Comparison of ENCODE assay signal across 8 mouse cellular contexts in genomic region chr11:115381276-115381675, GRCm38 (mm10). TPM values are rescaled to one million over a fixed set of nuclear protein-coding genes. Genes with fewer than 3 reads are reported as not detected.
DNase-seq lines count a peak whose midpoint lies in the region; ATAC-seq and TF ChIP-seq lines count a peak whose summit lies in the region.

No protein-coding gene starts in this region.

- no peak overlapping the region for H3ac ChIP-seq in C2C12 (ENCODE audit: control insufficient read depth, insufficient read length, low read depth)

- H3K27me3 ChIP-seq in heart, embryonic 10.5 days (ENCODE audit: insufficient read depth, poor library complexity, severe bottlenecking) = peaks cover 46% of the 10 kb centered on the region
- H3K27me3 ChIP-seq in C2C12 (ENCODE audit: control insufficient read depth, insufficient read depth, insufficient read length) = no peaks in the 10 kb centered on the region
- H3K27me3 ChIP-seq in forebrain, embryonic 13.5 days = no peaks in the 10 kb centered on the region
- peaks cover 89% of the 10 kb centered on the region for H3K27me3 ChIP-seq in liver, embryonic 12.5 days (replicated peaks)

- ATAC-seq in forebrain, embryonic 13.5 days = no peak
- no peak for ATAC-seq in liver, embryonic 12.5 days

- no peaks in the 10 kb centered on the region for H3K36me3 ChIP-seq in heart, embryonic 10.5 days
- peaks cover 2% of the 10 kb centered on the region for H3K36me3 ChIP-seq in C2C12 (ENCODE audit: control insufficient read depth, insufficient read depth)
- H3K36me3 ChIP-seq in forebrain, embryonic 13.5 days (ENCODE audit: poor library complexity, severe bottlenecking) = no peaks in the 10 kb centered on the region
- no peaks in the 10 kb centered on the region for H3K36me3 ChIP-seq in liver, embryonic 12.5 days

- DNase-seq in heart, embryonic 10.5 days (ENCODE audit: low spot score) = no peak
- DNase-seq in heart, postnatal 4 days = no peak
- no peak for DNase-seq in adrenal gland, postnatal 14 days
- no peak for DNase-seq in testis, postnatal 10 days (ENCODE audit: low spot score)
- DNase-seq in frontal cortex, postnatal 10 days (ENCODE audit: low spot score in 2 of 2) = no peak

- peak overlapping the region; percentile 88 for H3K27ac ChIP-seq in heart, embryonic 10.5 days
- peak overlapping the region; percentile 93; the same call in 1 of the 2 replicates for H3K27ac ChIP-seq in forebrain, embryonic 13.5 days
- H3K27ac ChIP-seq in liver, embryonic 12.5 days = no peak overlapping the region

- no peak overlapping the region for H3K9ac ChIP-seq in forebrain, embryonic 13.5 days
- H3K9ac ChIP-seq in liver, embryonic 12.5 days = no peak overlapping the region

- peaks cover 43% of the 10 kb centered on the region for H3K4me1 ChIP-seq in heart, embryonic 10.5 days
- H3K4me1 ChIP-seq in forebrain, embryonic 13.5 days = peaks cover 41% of the 10 kb centered on the region
- H3K4me1 ChIP-seq in liver, embryonic 12.5 days = no peaks in the 10 kb centered on the region

- peaks cover 34% of the 10 kb centered on the region for H3K79me3 ChIP-seq in C2C12 (ENCODE audit: low read depth)

- TF ChIP-seq CTCF in C2C12 (IDR thresholded peaks at IDR 0.05; ENCODE audit: control insufficient read depth, insufficient read depth, insufficient read length) = no peak

- peaks cover 44% of the 10 kb centered on the region for H3K79me2 ChIP-seq in C2C12 (ENCODE audit: control insufficient read depth, insufficient read depth)

- WGBS in heart, embryonic 10.5 days = 12% methylated on average over 9 of the region's 9 CpGs
- WGBS in forebrain, embryonic 13.5 days = 7% methylated on average over 9 of the region's 9 CpGs
- WGBS in liver, embryonic 12.5 days (ENCODE audit: insufficient replicate concordance) = 37% methylated on average over 9 of the region's 9 CpGs

- H3K9me3 ChIP-seq in heart, embryonic 10.5 days = 0 out of 2 replicates have a peak, but pooled peaks cover 4% of the 10 kb centered on the region
- 0 out of 2 replicates have a peak, but pooled peaks cover 4% of the 10 kb centered on the region for H3K9me3 ChIP-seq in forebrain, embryonic 13.5 days (replicated peaks)
- no peaks in the 10 kb centered on the region for H3K9me3 ChIP-seq in liver, embryonic 12.5 days (replicated peaks)

- peak overlapping the region; percentile 74 for H3K4me3 ChIP-seq in heart, embryonic 10.5 days
- peak overlapping the region; percentile 79 for H3K4me3 ChIP-seq in C2C12 (ENCODE audit: insufficient read depth, poor library complexity, severe bottlenecking)
- peak overlapping the region; percentile 68 for H3K4me3 ChIP-seq in forebrain, embryonic 13.5 days
- peak overlapping the region; percentile 61; the same call in 1 of the 2 replicates for H3K4me3 ChIP-seq in liver, embryonic 12.5 days

- peak overlapping the region; percentile 72 for H3K4me2 ChIP-seq in forebrain, embryonic 13.5 days
- H3K4me2 ChIP-seq in liver, embryonic 12.5 days = peak overlapping the region; percentile 75

TF ChIP-seq in C2C12, 6 proteins besides CTCF, POLR2A, EP300 and RAD21:
- no peak for TF ChIP-seq MYOG (IDR thresholded peaks at IDR 0.05; ENCODE audit: control insufficient read depth, extremely low read depth, insufficient read length)
- no peak for TF ChIP-seq CEBPB (IDR thresholded peaks at IDR 0.05; ENCODE audit: low read depth)
- TF ChIP-seq FOSL1 (IDR thresholded peaks at IDR 0.05; ENCODE audit: insufficient read depth, low read length, poor library complexity, severe bottlenecking) = no peak
- TF ChIP-seq MAX (IDR thresholded peaks at IDR 0.05) = no peak
- TF ChIP-seq USF1 (IDR thresholded peaks at IDR 0.05; ENCODE audit: low read depth) = no peak
- TF ChIP-seq MYOD1 (IDR thresholded peaks at IDR 0.05; ENCODE audit: control insufficient read depth, insufficient read length, low read depth) = no peak

RNA-seq across cellular contexts. Expression of gene Cdr2l, which starts 0.4 kb away (rescaled TPM):
- 8.2 and 11.3 TPM in 2 replicates for polyA plus RNA-seq in heart, embryonic 10.5 days (2016; fragmentation: Nextera tagmentation; extraction: Ambion mirVana)
- 10 to 100 TPM; 18.8 to 20.3 TPM for total RNA-seq in heart, postnatal 4 days (2021)
- 23.2 TPM for polyA plus RNA-seq in C2C12 (2012; fragmentation: generic; extraction: Trizol)
- polyA plus RNA-seq in forebrain, embryonic 13.5 days (2015; fragmentation: Nextera tagmentation; extraction: Ambion mirVana) = 20.7 and 20.9 TPM in 2 replicates
- polyA plus RNA-seq in liver, embryonic 12.5 days (2016; fragmentation: Nextera tagmentation; extraction: Ambion mirVana) = 4.2 TPM in 2 replicates
- total RNA-seq in adrenal gland, postnatal 14 days (2021) = 61.5 and 66.2 TPM in 2 replicates

RNA-seq across cellular contexts. Expression of gene Hid1, which starts 13.7 kb away (rescaled TPM):
- polyA plus RNA-seq in heart, embryonic 10.5 days (2016; fragmentation: Nextera tagmentation; extraction: Ambion mirVana) = 5.5 and 8.6 TPM in 2 replicates
- 1 to 10 TPM; 5.9 to 8.5 TPM for total RNA-seq in heart, postnatal 4 days (2021)
- 14.4 TPM for polyA plus RNA-seq in C2C12 (2012; fragmentation: generic; extraction: Trizol)
- 32.9 and 36.4 TPM in 2 replicates for polyA plus RNA-seq in forebrain, embryonic 13.5 days (2015; fragmentation: Nextera tagmentation; extraction: Ambion mirVana)
- 1.8 TPM in 2 replicates for polyA plus RNA-seq in liver, embryonic 12.5 days (2016; fragmentation: Nextera tagmentation; extraction: Ambion mirVana)
- 20.3 and 27.4 TPM in 2 replicates for total RNA-seq in adrenal gland, postnatal 14 days (2021)

RNA-seq across cellular contexts. Expression of gene Mrpl58, which starts 22.3 kb away (rescaled TPM):
- 184 and 202 TPM in 2 replicates for polyA plus RNA-seq in heart, embryonic 10.5 days (2016; fragmentation: Nextera tagmentation; extraction: Ambion mirVana)
- 100 to 1,000 TPM; 153 to 156 TPM for total RNA-seq in heart, postnatal 4 days (2021)
- polyA plus RNA-seq in C2C12 (2012; fragmentation: generic; extraction: Trizol) = 186 TPM
- polyA plus RNA-seq in forebrain, embryonic 13.5 days (2015; fragmentation: Nextera tagmentation; extraction: Ambion mirVana) = 246 and 248 TPM in 2 replicates
- polyA plus RNA-seq in liver, embryonic 12.5 days (2016; fragmentation: Nextera tagmentation; extraction: Ambion mirVana) = 116 and 120 TPM in 2 replicates
- 136 and 146 TPM in 2 replicates for total RNA-seq in adrenal gland, postnatal 14 days (2021)

RNA-seq across cellular contexts. Expression of gene Atp5h, which starts 38.5 kb away (rescaled TPM):
- polyA plus RNA-seq in heart, embryonic 10.5 days (2016; fragmentation: Nextera tagmentation; extraction: Ambion mirVana) = 1,131 and 1,417 TPM in 2 replicates
- total RNA-seq in heart, postnatal 4 days (2021) = 1,000 to 10,000 TPM; 1,670 to 1,720 TPM
- polyA plus RNA-seq in C2C12 (2012; fragmentation: generic; extraction: Trizol) = 530 TPM
- polyA plus RNA-seq in forebrain, embryonic 13.5 days (2015; fragmentation: Nextera tagmentation; extraction: Ambion mirVana) = 916 and 1,000 TPM in 2 replicates
- 624 and 630 TPM in 2 replicates for polyA plus RNA-seq in liver, embryonic 12.5 days (2016; fragmentation: Nextera tagmentation; extraction: Ambion mirVana)
- 857 and 919 TPM in 2 replicates for total RNA-seq in adrenal gland, postnatal 14 days (2021)

RNA-seq across cellular contexts. Expression of gene Kctd2, which starts 38.7 kb away (rescaled TPM):
- polyA plus RNA-seq in heart, embryonic 10.5 days (2016; fragmentation: Nextera tagmentation; extraction: Ambion mirVana) = 12.3 and 13.3 TPM in 2 replicates
- 10 to 100 TPM; 22.8 to 27.3 TPM for total RNA-seq in heart, postnatal 4 days (2021)
- polyA plus RNA-seq in C2C12 (2012; fragmentation: generic; extraction: Trizol) = 26.7 TPM
- polyA plus RNA-seq in forebrain, embryonic 13.5 days (2015; fragmentation: Nextera tagmentation; extraction: Ambion mirVana) = 7.0 and 9.9 TPM in 2 replicates
- polyA plus RNA-seq in liver, embryonic 12.5 days (2016; fragmentation: Nextera tagmentation; extraction: Ambion mirVana) = 8.6 and 9.3 TPM in 2 replicates
- 39.1 and 45.2 TPM in 2 replicates for total RNA-seq in adrenal gland, postnatal 14 days (2021)
